Mouse (Mus musculus) adrenal gland, postnatal 4 days (tissue): ENCODE measurements at regions not wholly inside any gene's neighbourhood (a gene's known extent, or its start where the extent isn't known, plus 50 kb on each side); places are given as distances from the start of the nearest gene placed in this dataset.

Experiments used
- DNase-seq, 2 experiments: peaks; one replicate each; pipeline ENCODE4 v3.0.0; 2021 to 2022; ENCODE audit warnings: low spot score in 2 of 2, mixed read lengths in 2 of 2

DNA sequence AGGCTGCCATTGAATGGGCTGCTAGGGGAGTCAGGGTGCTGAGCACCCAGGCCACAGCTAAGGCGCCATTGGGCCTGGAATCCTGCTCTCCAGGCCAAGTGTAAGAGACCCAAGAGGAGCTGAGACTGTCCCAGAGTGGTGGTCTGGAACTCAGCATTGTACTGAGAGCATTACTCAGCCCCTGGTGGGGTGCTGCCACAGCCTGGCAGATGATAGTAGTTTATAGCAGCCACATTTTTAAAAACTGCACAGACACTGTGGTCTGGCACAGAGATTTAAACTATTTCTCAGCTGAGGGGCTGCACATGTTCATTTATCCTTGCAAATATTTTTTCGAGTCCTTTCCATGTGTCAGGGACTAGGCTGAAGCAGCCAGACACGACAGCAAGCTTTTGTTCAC lies 117.3 kb upstream of the Prok2 start:
- no peak for DNase-seq

GRCm38 (mm10) chr6:99842723-99843122 lies 116.5 kb upstream of the Prok2 start:
- DNase-seq = no peak

DNA sequence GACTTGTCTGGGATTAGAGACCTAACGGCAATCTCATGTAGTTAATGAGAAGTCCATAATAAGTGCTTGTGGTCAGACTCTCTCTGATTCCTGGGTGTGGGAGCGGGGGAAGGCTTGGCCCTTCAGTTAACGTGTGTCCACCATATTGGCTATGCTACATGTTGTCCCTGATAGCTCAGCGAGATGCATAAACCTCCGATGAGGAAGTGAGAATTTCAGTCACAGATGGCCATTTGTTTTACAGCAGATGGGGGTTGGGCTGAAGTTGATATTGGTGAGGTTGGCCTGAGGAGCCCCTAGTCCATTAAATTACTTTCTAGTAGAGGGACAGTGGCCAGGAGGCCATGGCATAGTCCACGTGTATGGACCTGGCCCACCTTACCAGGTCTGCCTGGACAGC lies 114.6 kb upstream of the Prok2 start:
- no peak for DNase-seq

- peak in 1 of 2 experiments; percentile 17 for DNase-seq
Observed at GRCm38 (mm10) chr6:99833323-99833722, 107.1 kb upstream of the Prok2 start.

DNA sequence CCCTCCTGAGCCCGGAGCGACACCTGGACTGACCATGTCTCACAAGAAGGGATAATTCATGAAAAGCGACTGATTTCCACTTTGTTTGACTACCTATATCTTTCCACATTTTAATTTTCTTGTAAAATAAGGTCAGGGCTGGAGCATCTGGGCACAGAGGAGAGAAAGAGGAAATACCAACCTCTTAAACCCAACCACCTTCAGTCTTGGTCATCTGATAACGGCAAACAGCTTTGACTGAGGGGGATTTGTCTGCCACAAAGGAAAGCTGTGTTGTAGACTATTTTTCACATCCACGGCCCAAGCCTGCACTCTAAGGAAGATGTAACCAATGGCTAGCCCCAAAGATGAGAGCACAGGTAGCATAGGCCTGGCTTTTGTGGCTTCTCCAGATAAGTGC lies 101.4 kb upstream of the Prok2 start:
- DNase-seq = no peak

DNA sequence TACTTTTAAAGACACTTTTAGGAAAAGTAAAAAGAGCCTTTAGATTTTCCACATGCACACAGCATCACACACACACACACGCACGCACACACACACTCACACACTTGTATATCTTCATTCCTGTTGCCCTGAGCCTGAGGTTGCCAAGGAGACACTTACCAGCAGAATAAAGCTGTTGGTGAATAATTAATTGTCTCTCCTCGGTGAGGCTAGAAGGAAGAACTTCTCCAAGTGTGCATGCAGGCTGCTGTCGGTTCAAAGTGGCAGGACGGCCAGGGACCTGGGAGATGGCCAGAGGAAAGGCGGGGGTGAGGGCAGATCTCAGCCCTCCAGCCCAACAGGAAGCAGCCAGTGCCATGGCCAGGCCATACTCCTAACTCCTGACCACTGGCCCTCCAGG lies 98.6 kb upstream of the Prok2 start:
- DNase-seq = no peak

DNA sequence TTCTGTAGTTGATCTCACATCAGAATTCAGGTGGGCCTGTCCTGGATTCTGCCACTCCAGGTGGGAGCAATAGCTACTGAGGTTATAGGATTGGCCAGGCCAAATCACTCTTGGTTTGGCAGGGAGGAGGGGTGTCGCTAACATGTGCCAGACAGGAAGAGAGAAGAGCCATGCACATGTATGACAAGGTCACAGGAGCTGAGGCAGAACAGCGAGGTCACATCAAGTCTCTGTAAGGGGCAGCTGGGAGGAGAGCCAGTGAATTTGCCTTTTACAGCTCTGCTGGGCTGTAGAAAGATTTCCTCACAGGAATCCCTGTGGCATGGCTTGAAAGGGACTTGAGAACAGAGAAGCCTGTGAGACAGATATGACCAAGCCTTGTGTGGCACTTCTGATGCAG lies 96.3 kb upstream of the Prok2 start:
- no peak for DNase-seq

DNA sequence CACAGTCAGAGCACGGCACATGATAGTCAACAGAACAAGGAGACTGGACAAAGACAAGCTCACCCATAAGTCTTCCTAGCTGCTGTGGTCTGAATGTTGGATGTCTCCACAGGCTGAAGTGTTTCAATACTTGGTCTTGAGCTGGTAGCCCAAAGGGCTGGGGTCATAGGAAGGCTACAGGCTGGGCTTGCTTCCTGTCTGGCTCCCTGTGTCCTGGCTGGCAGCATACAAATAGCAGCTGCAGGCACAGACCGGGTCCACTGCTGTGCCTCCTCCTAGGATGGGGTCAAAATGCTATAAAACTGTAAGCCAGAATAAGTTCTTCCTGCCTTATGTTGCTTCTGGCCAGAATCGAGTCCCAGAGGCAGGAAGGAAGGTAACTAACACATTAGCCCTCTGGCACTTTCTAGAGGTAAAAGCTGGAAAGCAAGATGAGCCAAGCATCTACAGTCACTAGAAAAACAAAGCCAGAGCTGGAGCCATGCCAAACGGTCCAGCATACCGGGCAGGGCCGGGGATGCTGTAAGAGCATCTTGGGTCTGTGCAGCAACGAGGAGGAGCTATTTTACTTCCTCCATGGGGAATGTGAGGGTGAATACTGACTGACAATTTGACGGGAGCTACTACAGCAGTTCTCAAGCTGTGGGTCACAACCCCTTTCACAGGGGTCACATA lies 93.2 kb upstream of the Prok2 start:
- DNase-seq = no peak

DNA sequence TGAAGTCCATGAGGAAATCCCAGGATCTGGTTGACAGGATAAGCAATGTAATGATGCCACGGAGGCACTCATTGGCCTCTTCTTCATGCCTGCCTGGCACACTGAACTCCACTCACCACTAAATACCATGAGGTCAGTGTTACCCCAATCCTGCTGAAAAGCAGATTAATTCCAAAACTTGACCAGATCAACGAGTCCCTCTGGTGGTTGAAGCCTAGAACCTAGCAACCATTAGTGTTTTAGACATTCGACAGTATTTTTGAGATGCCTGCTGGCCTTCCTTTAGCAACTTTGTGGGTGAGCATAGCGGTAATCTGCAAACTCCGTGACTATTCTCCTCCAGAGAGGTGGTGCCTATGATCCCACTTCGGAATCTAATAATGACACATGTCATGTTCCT lies 92.3 kb upstream of the Prok2 start:
- no peak for DNase-seq

DNA sequence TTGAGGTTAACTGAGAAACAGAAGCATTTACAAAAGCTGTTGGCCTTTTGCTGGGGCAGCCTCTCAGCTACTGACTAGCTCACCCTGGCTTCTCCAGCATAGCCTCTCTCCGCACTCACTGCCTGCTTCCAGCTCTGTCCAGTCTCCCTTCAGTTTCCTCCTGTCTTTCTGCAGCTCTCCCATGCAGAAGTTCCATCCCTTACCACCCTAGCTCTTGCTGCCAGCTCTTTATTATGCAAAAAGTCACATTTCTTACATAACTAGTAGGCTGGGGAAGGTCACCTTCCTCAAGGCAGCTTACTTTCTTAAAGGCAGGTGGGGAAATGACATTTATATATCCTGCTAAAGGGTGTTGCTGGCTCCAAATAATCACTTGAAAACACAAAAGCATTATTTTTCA lies 91.1 kb upstream of the Prok2 start:
- DNase-seq = no peak

DNA sequence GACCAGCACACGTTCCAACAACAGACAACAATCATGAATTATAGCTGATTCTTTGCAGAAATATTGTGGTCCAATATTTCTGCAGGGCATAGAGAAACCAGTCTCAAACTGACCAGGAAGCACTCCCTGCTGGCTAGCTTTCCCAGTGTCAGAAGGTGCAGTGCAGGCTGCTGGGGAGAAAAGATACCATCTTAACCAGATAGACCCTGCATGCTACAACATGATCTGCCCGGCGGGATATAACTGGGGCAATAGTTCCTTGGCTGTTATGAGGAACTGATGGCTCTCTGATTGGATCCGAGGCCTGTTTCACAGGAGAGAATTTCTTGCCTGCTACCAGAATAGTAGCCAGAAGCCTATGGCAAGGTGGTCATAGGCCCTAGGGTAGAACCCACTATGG lies 86.9 kb upstream of the Prok2 start:
- no peak for DNase-seq

DNA sequence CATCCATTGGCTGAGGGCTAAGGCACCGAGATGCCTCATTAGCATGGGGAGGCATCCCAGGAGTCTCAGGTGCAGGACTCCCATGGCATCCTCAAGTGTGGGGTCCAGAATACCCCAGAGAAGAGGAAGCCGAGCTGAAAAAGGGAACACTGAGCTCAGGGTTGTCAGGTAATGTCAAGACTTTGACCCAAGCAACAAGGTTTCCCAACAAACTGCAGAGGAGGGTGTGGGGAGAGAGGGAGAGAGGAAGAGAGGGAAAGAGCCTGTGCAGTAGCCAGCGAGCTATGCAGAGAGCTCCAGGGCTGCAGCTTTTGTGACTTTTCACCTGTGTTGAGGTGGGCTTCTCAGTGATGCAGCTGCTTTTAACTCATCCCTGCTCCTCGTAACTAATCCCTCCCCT lies 85.7 kb upstream of the Prok2 start:
- no peak for DNase-seq

DNA sequence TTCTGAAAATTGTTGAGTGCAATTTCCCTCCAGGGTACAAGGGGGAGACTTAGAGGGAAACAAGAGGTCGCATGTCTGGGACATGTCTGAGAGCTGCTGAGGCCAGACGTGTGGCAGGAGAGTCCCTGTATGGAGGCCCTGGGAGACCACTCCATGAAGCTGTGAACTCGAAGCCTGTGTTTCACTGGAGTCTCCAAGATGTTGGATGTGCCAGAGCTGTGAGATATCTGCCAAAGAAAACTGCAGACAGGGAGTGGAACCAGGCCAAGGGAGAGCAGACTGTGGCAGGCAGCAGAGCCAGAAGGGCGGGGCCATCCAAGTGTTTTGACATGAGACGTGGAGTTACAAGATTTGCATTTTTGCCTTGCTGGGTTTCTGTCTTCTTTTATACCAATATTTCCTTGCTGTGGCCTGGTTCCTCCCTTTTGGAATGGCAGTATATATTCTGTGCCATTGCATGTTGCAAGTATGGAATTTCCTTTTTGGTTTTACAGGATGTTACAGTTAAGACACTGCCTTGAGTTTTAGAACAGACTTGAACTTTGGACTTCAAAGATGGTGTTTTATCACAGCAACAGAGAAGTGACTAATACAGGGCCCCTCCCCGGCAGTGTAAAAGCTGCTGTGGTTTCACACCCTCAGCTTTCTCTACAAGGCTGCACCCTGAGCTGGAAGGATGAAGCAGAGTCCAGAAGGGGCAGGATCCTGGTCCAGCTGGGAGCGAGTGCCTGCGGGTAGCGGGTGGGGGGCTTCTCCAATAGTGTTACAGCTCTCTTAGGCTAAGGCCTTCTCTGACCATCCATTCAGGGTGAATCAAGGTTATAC lies 85.0 kb upstream of the Prok2 start:
- peak in 1 of 2 experiments; percentile 30 for DNase-seq

DNA sequence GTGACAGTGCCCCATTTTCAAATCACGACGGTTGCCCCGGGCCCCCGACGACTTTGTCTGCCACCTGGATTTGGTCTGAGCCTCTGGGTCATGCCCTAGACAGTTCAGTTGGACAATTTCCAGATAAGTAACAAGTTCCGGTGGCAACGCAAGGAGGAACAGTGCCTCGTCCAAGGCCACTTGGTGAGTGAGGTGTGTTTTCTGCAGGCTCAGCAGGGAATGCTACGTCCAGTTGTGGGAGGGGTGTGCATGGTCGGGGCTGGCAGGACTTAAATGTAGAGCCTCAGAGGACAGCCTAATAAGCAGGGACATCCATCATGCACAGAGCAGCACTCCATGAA lies 78.7 kb upstream of the Prok2 start:
- no peak for DNase-seq

DNA sequence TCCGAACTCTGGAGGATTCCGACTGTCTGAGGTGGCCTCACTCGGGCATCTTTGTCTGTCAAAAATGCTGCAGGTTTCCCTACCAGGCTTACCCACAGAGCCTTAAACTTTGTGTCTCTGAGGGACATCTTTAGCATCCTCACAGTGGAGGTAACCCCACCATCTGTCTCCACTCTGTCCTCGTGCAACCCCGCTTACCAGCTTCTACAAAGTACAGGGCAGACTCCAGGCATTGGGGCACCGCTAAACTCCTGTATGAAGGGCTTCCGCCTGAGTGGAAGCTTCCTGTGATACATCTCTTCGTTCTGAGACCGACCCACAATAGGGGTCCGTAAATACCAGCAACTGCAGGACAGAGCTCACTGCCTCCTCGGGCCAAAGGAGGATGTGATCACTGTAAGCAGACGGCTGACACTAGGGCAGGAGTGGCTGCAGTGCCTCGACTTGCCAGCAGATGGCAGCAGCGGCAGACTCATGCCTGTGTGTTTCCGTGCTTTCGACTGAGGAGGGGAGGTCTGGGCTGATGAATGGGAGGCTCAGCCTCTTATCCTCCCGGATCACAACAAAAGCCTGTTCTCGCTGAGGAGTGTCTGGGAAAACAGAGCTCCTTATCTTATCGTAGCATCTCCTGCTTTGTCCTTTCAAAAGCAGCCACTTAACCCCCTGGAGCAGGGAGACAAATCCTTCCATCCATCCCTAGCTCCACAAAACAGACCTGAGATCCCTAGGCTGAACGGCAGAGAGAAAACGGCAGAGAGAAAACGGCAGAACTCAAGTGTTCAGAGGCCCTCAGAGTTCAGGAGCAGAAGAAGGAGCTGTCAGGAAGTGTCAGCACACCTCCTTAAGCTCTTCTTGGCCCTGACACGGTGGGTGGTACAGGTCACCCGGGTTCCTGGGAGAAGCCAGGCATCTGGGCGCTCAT lies 78.1 kb upstream of the Prok2 start:
- DNase-seq = peak; percentile 78 to 83

GRCm38 (mm10) chr6:99800919-99801318 lies 74.7 kb upstream of the Prok2 start:
- no peak for DNase-seq

GRCm38 (mm10) chr6:99800324-99800723 lies 74.1 kb upstream of the Prok2 start:
- DNase-seq = no peak

DNA sequence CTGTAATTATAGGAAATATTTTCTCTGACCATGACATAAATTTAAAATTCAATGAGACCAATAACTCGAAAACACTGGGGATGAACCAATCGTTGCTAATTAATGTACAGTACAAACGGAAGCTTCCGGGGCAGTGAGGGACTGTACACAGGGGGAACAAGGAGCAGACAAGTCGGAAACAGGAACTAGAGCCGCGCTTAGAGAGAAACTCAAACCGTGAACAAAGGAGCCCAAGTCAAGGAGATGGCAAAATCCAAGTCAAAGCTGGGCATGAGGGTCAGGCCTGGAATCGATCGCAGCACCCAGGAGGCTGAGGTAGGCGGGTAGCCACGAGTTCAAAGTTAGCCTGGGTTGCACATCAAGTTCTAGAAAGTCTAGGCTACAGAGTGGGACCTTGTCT lies 70.2 kb upstream of the Prok2 start:
- no peak for DNase-seq

DNA sequence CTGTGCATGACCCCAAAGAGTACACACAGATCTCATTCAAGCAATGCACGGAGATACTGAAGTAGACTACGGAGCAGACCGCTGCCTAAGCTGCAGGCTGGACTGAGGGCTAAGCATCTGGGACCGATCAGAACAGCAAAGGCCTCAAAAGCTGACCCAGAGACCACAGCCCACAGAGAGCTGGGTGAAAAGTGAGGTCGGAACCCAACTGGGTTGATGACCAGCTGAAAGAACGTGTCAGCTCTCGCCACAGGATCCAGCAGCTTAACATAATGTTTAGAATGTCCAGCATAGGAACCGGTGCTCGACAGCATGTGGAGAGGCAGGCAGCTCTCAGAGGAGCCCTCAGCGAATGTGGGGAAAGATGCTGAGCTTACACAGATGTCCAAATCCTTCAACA lies 67.4 kb upstream of the Prok2 start:
- DNase-seq = no peak

DNA sequence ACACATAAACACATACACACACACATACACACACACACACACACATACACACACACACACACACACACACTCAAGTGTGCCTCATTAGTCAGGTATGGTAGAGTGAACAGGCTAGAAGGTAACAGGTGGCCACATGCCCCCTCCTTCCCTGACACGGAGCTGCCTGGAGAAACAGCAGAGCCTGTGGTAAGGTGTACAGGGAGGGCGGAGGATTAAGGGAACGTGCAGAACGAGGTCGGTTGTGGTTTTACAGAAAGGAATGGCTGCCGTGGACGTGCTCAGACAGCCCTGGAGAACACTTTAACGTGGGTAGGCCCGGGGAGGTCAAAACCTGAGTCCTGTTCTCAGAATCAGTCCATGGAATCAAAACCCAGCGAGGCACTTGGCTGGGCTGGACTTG lies 66.2 kb upstream of the Prok2 start:
- DNase-seq = no peak

GRCm38 (mm10) chr6:99786977-99787376 lies 60.8 kb upstream of the Prok2 start:
- no peak for DNase-seq

DNA sequence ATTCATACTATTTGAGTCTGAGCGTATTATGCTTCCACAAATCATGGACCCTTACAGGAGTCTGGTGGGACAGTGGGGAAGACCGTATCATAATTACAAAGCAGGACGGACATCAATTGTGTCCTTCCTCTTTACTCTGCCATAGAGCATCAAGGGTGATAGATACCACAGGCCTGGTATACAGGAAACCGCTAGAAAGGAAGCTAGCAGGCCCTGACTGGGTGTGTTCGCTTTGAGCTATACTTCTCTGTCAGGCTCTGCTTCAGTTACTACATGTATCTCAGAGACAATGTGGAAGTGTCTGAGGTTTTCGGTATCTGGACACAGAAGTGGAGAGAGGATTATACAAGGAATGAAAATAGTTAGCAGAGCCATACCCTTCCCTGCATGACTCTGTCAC lies 59.0 kb upstream of the Prok2 start:
- DNase-seq = no peak
